Mouse (Mus musculus): ENCODE data around the gene Smg8.

Gene Smg8

DNA sequence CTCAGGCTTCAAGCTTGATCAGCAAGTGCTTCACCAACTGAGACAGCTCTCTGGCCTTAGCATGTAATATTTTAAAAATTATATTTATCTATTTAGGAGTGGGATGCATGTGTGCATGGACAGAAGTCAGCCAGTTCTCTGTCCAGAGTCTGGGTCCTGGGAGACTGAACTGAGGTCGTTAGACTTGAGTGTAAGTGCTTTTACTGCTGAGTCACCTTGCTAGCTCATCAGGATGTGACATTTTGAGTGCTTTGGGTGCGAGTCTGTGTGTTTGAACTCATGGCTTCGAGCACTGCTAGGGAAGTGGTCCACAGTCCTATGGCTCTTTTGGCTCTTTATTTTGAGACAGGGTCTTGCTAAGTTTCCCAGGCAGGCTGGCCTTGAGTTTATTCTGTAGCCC is 43.5 kb downstream of the Smg8 start:
- no peak for DNase-seq (ENCODE audit: low read depth)

DNA sequence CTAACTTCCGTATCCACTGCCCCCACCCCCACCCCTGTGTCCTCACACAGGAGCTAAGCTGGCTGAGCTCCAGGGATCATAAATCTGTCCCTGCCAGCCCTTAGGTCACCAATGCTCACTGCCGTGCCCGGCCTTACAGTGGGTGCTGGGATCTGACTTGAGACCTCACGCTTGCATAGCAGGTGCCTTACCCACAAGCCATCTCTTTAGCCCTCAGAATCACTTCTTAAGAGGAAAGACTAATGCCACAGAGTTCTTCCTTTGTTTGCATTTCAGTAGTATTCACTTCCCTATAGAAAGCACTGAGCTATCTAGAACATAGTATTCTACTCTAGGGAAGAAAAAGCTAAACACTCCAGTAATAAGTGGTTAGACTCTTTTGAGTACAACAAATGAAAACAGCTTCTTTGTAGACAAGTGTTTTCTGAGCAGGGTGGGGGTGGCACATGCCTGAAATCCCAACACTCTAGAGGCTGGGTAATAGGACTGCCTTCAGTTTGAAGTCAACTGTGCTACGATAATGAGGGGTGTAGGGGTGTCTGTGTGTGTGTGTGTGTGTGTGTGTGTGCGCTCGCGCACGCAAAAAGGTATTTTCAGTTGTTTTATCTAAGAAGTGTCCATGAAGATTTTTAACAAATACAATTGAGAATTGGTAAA is 47.1 kb downstream of the Smg8 start:
- no peak for DNase-seq (ENCODE audit: low read depth)

DNA sequence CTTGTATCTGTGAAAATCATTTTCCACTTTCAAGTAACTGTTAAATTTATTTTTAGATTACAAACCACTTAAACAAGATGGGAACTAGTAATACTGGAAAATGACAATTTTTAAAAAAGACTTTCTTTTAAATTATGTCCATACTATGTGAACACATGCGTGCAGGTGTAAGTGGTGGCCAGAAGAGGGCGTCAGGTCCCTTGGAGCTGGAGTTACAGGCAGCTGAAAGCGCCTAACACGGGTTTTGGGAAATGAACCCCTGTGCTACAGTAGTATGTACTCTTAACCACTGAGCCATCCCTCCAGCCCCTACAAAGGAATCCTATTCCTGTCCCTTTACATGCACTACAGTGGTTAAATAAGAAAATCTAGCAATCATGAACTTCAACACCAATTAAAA is 50.4 kb downstream of the Smg8 start:
- DNase-seq (ENCODE audit: low read depth): no peak

DNA sequence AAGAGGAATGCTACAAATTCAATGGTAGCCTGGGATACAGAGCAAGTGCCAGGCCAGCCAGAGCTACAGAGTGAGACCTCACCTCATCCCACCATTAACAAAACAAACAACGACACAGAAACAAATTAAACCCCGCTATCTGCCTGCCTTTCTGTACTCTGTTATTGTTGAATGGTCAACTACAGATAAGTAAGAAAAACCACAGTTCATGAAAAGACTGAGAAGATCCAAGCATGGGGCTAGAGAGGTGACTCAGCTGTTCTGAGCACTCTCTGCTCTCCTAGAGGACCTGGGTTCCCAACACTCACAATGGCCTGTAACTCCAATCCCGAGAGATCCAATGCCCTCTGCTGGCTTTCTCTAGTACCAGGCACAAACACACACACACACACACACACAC is 58.4 kb downstream of the Smg8 start:
- no peak for DNase-seq (ENCODE audit: low read depth)
